Mouse (Mus musculus) stomach, embryonic 14.5 days (tissue): ENCODE measurements around the gene Sorbs2. TPM values are rescaled to one million over a fixed set of nuclear protein-coding genes. Genes with fewer than 3 reads are reported as not detected.

Experiments used
- ATAC-seq: fragments of 200-750 bp; cut with Nextera tagmentation; 2 replicates; pipeline ENCODE4 v1.8.0; 2017; ENCODE audit warnings: low read depth, moderate TSS enrichment; ENCODE audit not compliant: insufficient number of reproducible peaks, insufficient read depth, low FRiP score
- H3K27ac ChIP-seq: fragments of 300-500 bp; sonication (generic); 2 replicates; pipeline ENCODE4 v1.5.1; 2014; ENCODE audit warnings: mild to moderate bottlenecking, low read length, moderate library complexity, mixed read lengths
- H3K27me3 ChIP-seq: fragments of 300-500 bp; sonication (generic); 2 replicates; pipeline ENCODE4 v1.6.1; 2014; ENCODE audit warnings: low read length, control low read depth, mixed read lengths; ENCODE audit not compliant: control insufficient read depth, insufficient read depth
- H3K36me3 ChIP-seq: fragments of 300-500 bp; sonication (generic); 2 replicates; pipeline ENCODE4 v1.6.1; 2014; ENCODE audit warnings: mild to moderate bottlenecking, control low read depth, low read length, moderate library complexity, mixed read lengths; ENCODE audit not compliant: control insufficient read depth, insufficient read depth
- H3K4me1 ChIP-seq: fragments of 300-500 bp; sonication (generic); 2 replicates; pipeline ENCODE4 v1.6.1; 2014; ENCODE audit warnings: low read length, control low read depth, mixed read lengths; ENCODE audit not compliant: control insufficient read depth, insufficient read depth
- H3K4me2 ChIP-seq: fragments of 300-500 bp; sonication (generic); replicated peaks from 2 replicates; pipeline ENCODE4 v1.6.1; 2014; ENCODE audit warnings: low read depth, low read length, control low read depth
- H3K4me3 ChIP-seq: fragments of 300-500 bp; sonication (generic); 2 replicates; pipeline ENCODE4 v1.5.1; 2014; ENCODE audit warnings: low read depth, low read length, control low read depth
- H3K9ac ChIP-seq: fragments of 300-500 bp; sonication (generic); replicated peaks from 2 replicates; pipeline ENCODE4 v1.6.1; 2014; ENCODE audit warnings: low read depth, mild to moderate bottlenecking, control low read depth, low read length, moderate library complexity, mixed read lengths
- H3K9me3 ChIP-seq: fragments of 300-500 bp; sonication (generic); 2 replicates; pipeline ENCODE4 v1.6.1; 2016; ENCODE audit warnings: low read depth, low read length, control low read depth; ENCODE audit not compliant: control insufficient read depth
- WGBS: fragments of 180-500 bp; shearing (Covaris S2); extraction: QIAGEN DNeasy Blood & Tissue Kit; methylation state at CpG from one replicate; pipeline ENCODE4 v1.1.7; 2014; 5-methylcytosine and 5-hydroxymethylcytosine counted together
- polyA plus RNA-seq: library from polyadenylated mRNA; unstranded; fragments of >200 nt; fragmentation: Nextera tagmentation; extraction: Ambion mirVana; gene quantifications from 2 replicates; pipeline ENCODE4 v1.2.1, GENCODE M21; 2014

Gene Sorbs2
- polyA plus RNA-seq, 1 experiment from 2014 or later = 32.1 TPM

GRCm38 (mm10) chr8:45614610-45615009 lies 107.0 kb downstream of the Sorbs2 start:
- H3K9me3 ChIP-seq = no peaks in the 10 kb centered on the region
- no peak overlapping the region for H3K4me2 ChIP-seq
- WGBS = 27% methylated on average over 5 of the region's 5 CpGs
- peak; percentile 75; the same call in 1 of the 2 replicates for ATAC-seq
- H3K36me3 ChIP-seq = no peaks in the 10 kb centered on the region
- H3K4me3 ChIP-seq = no peak overlapping the region
- H3K4me1 ChIP-seq = no peaks in the 10 kb centered on the region
- H3K27ac ChIP-seq = no peak overlapping the region
- H3K27me3 ChIP-seq = no peaks in the 10 kb centered on the region
- H3K9ac ChIP-seq = no peak overlapping the region

GRCm38 (mm10) chr8:45615050-45615449 lies 107.5 kb downstream of the Sorbs2 start:
- Histone ChIP-seq H3K9me3 (no peaks in the 10 kb centered on the region), H3K27ac (no peak overlapping the region), H3K36me3 (no peaks in the 10 kb centered on the region), H3K4me1 (no peaks in the 10 kb centered on the region), H3K27me3 (no peaks in the 10 kb centered on the region), H3K9ac (no peak overlapping the region), H3K4me3 (no peak overlapping the region), H3K4me2 (no peak overlapping the region)
- ATAC-seq = no peak
- WGBS = 10% methylated on average over 9 of the region's 9 CpGs

GRCm38 (mm10) chr8:45615551-45615950 lies 108.0 kb downstream of the Sorbs2 start:
- Histone ChIP-seq H3K36me3 (no peaks in the 10 kb centered on the region), H3K4me3 (no peak overlapping the region), H3K4me2 (no peak overlapping the region), H3K9me3 (no peaks in the 10 kb centered on the region), H3K27me3 (no peaks in the 10 kb centered on the region), H3K4me1 (no peaks in the 10 kb centered on the region), H3K27ac (no peak overlapping the region), H3K9ac (no peak overlapping the region)
- WGBS = 49% methylated on average over 7 of the region's 7 CpGs
- ATAC-seq = no peak

GRCm38 (mm10) chr8:45621576-45622178 lies 114.1 kb downstream of the Sorbs2 start:
- H3K27ac ChIP-seq = no peak overlapping the region
- no peak overlapping the region for H3K4me2 ChIP-seq

GRCm38 (mm10) chr8:45626406-45626805 lies 118.8 kb downstream of the Sorbs2 start:
- no peak overlapping the region for H3K27ac ChIP-seq

More at GRCm38 (mm10) chr8:45621576-45622178, 114.1 kb downstream of the Sorbs2 start:
- Histone ChIP-seq H3K9ac (no peak overlapping the region), H3K27me3 (no peaks in the 10 kb centered on the region), H3K4me3 (no peak overlapping the region), H3K9me3 (no peaks in the 10 kb centered on the region), H3K36me3 (no peaks in the 10 kb centered on the region), H3K4me1 (no peaks in the 10 kb centered on the region)
- no peak for ATAC-seq
- WGBS = 76% methylated on average over 15 of the region's 15 CpGs

GRCm38 (mm10) chr8:45627246-45628241 lies 120.0 kb downstream of the Sorbs2 start:
- Histone ChIP-seq H3K9me3 (no peaks in the 10 kb centered on the region), H3K27ac (peak overlapping the region; percentile 70), H3K4me1 (no peaks in the 10 kb centered on the region), H3K4me2 (peak overlapping the region; percentile 76), H3K27me3 (no peaks in the 10 kb centered on the region), H3K36me3 (no peaks in the 10 kb centered on the region), H3K9ac (peak overlapping the region; percentile 56), H3K4me3 (peak overlapping the region; percentile 58)
- 1% methylated on average over 28 of the region's 28 CpGs for WGBS
- peak; percentile 91 for ATAC-seq

More at GRCm38 (mm10) chr8:45626406-45626805, 118.8 kb downstream of the Sorbs2 start:
- Histone ChIP-seq H3K36me3 (no peaks in the 10 kb centered on the region), H3K27me3 (no peaks in the 10 kb centered on the region), H3K4me1 (no peaks in the 10 kb centered on the region), H3K9ac (no peak overlapping the region), H3K9me3 (no peaks in the 10 kb centered on the region), H3K4me2 (no peak overlapping the region), H3K4me3 (no peak overlapping the region)
- WGBS = 57% methylated on average over 5 of the region's 5 CpGs
- no peak for ATAC-seq

- no peaks in the 10 kb centered on the region for H3K9me3 ChIP-seq
- H3K9ac ChIP-seq = no peak overlapping the region
- H3K27me3 ChIP-seq = no peaks in the 10 kb centered on the region
- H3K4me3 ChIP-seq = peak overlapping the region; percentile 58
- H3K36me3 ChIP-seq = no peaks in the 10 kb centered on the region
- peak overlapping the region; percentile 35; the same call in 1 of the 2 replicates for H3K27ac ChIP-seq
- H3K4me1 ChIP-seq = no peaks in the 10 kb centered on the region
- WGBS = 20% methylated on average over 9 of the region's 9 CpGs
- H3K4me2 ChIP-seq = peak overlapping the region; percentile 76
- no peak for ATAC-seq
These were observed 121.0 kb downstream of the Sorbs2 start for GRCm38 (mm10) chr8:45628421-45629065.

GRCm38 (mm10) chr8:45629066-45629430 lies 121.5 kb downstream of the Sorbs2 start:
- no peak for ATAC-seq
- Histone ChIP-seq H3K4me3 (peak overlapping the region; percentile 58), H3K27ac (no peak overlapping the region), H3K27me3 (no peaks in the 10 kb centered on the region), H3K9ac (no peak overlapping the region), H3K9me3 (no peaks in the 10 kb centered on the region), H3K4me1 (no peaks in the 10 kb centered on the region), H3K4me2 (peak overlapping the region; percentile 76), H3K36me3 (no peaks in the 10 kb centered on the region)
- WGBS = 59% methylated on average over 8 of the region's 8 CpGs
